Mouse (Mus musculus) forebrain, embryonic 15.5 days (tissue): ENCODE measurements at regions not wholly inside any gene's neighbourhood (a gene's known extent, or its start where the extent isn't known, plus 50 kb on each side); places are given as distances from the start of the nearest gene placed in this dataset.

Source experiments
- ATAC-seq: fragments of 200-750 bp; cut with Nextera tagmentation; replicated peaks from 2 replicates; pipeline ENCODE4 v1.8.0; 2017; ENCODE audit warnings: mild to moderate bottlenecking, moderate TSS enrichment, moderate library complexity
- H3K27ac ChIP-seq: fragments of 300-500 bp; sonication (generic); replicated peaks from 2 replicates; pipeline ENCODE4 v1.5.1; 2015; ENCODE audit warnings: mild to moderate bottlenecking, inconsistent platforms
- H3K27me3 ChIP-seq: fragments of 300-500 bp; sonication (generic); 2 replicates; pipeline ENCODE4 v1.6.1; 2015; ENCODE audit warnings: inconsistent platforms
- H3K36me3 ChIP-seq: fragments of 300-500 bp; sonication (generic); 2 replicates; pipeline ENCODE4 v1.6.1; 2015; ENCODE audit warnings: mild to moderate bottlenecking, inconsistent platforms
- H3K4me1 ChIP-seq: fragments of 300-500 bp; sonication (generic); 2 replicates; pipeline ENCODE4 v1.6.1; 2015; ENCODE audit warnings: inconsistent platforms
- H3K4me2 ChIP-seq: fragments of 300-500 bp; sonication (generic); replicated peaks from 2 replicates; pipeline ENCODE4 v1.6.1; 2015; ENCODE audit warnings: mild to moderate bottlenecking, inconsistent platforms
- H3K4me3 ChIP-seq: fragments of 300-500 bp; sonication (generic); 2 replicates; pipeline ENCODE4 v1.5.1; 2015; ENCODE audit warnings: mild to moderate bottlenecking, inconsistent platforms
- H3K9ac ChIP-seq: fragments of 300-500 bp; sonication (generic); replicated peaks from 2 replicates; pipeline ENCODE4 v1.6.1; 2015; ENCODE audit warnings: mild to moderate bottlenecking, inconsistent platforms
- H3K9me3 ChIP-seq: fragments of 300-500 bp; sonication (generic); 2 replicates; pipeline ENCODE4 v1.6.1; 2016; ENCODE audit warnings: inconsistent platforms
- WGBS: fragments of 180-500 bp; shearing (Covaris S2); methylation state at CpG from one replicate; pipeline ENCODE4 v1.1.7; 2015; ENCODE audit warnings: mixed read lengths; 5-methylcytosine and 5-hydroxymethylcytosine counted together

DNA sequence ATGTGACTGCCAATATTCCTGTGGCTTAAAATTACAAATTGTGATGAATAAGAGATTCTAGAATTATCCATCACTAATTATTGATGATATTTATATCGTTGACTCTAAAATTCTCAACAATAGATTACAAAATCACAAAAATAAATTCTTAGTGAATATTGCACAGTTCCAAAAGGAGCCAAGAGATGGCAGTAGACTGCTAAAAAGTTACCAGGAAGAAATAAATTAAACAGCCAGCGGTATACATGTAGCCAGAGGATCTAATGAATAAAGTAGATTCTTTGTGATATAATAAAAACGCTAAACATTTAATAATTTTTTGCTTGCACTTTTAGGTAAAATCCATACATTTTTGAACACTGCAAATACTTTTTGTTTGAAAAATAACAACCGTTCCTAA is 294.7 kb downstream of the Lipi start:
- no peaks in the 10 kb centered on the region for H3K9me3 ChIP-seq
- H3K27ac ChIP-seq, result no peak overlapping the region
- 53% methylated on average over 4 of the region's 4 CpGs for WGBS
- no peaks in the 10 kb centered on the region for H3K36me3 ChIP-seq
- no peak overlapping the region for H3K9ac ChIP-seq
- no peak overlapping the region for H3K4me2 ChIP-seq
- no peak overlapping the region for H3K4me3 ChIP-seq
- no peak for ATAC-seq
- H3K4me1 ChIP-seq, result no peaks in the 10 kb centered on the region
- no peaks in the 10 kb centered on the region for H3K27me3 ChIP-seq

DNA sequence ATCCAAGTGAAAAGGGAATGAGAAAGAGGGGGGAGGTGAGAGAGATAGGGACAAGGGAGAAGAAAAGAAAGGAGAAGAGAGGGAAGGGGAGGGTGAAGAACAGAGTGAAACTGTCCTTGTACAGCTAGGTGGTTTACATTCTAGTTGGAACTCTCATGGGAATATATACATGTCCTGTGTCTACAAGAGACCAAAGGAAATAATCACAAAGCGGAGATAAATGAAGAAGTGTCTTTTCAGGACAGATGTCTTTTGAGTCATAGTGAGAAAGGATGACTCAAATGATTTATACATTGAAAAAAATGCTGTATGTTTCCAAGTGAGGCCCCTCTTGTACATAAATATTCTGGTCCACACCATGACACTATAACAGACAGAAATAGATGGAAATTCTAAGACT is 298.7 kb downstream of the Lipi start:
- Histone ChIP-seq H3K27ac (no peak overlapping the region), H3K4me3 (no peak overlapping the region), H3K9me3 (no peaks in the 10 kb centered on the region), H3K27me3 (no peaks in the 10 kb centered on the region), H3K4me1 (no peaks in the 10 kb centered on the region), H3K4me2 (no peak overlapping the region), H3K36me3 (no peaks in the 10 kb centered on the region), H3K9ac (no peak overlapping the region)
- ATAC-seq, result no peak
- WGBS, result 92% methylated on average over 1 of the region's 1 CpGs

DNA sequence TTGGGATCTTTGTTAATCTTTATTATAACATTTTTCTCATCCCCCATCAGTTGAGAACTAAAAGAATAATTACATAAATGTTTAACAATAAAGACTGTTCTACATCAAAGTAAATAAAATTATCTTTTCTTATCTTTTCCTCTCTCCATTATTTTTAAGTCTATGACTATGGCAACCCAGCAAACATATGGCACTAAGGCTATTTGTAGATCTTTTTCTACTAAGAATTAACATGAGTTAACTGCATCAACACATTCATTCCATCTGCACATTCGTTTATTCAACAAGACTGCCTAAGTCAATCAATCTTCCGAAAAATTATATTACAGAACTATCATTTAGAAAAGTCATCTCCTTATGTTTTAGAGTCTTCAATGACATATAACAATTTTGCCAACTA is 300.1 kb downstream of the Lipi start:
- no peaks in the 10 kb centered on the region for H3K4me1 ChIP-seq
- H3K9ac ChIP-seq, result no peak overlapping the region
- no peak overlapping the region for H3K4me3 ChIP-seq
- H3K27me3 ChIP-seq, result no peaks in the 10 kb centered on the region
- H3K36me3 ChIP-seq, result no peaks in the 10 kb centered on the region
- no peak overlapping the region for H3K4me2 ChIP-seq
- WGBS, result 82% methylated on average over 2 of the region's 2 CpGs
- no peak for ATAC-seq
- H3K27ac ChIP-seq, result no peak overlapping the region
- H3K9me3 ChIP-seq, result no peaks in the 10 kb centered on the region

DNA sequence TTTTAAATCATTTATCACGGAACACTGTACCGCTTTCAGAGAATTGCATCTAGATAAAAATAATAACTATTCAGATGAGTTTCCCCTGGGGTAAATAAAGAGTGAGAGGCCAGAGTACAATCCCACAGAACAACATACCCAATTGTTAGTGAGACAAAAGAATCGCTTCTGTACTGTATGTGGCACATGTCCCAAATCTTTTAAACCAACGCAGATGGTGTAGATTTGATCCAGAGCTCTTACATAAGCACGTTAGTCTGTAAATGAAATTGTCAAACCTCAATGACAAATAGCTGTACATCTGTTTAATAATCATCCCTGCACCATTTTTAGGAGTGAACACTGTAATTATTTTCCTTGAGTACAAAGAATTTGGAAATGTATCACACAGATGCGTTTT is 322.0 kb downstream of the Lipi start:
- Histone ChIP-seq H3K4me1 (0 out of 2 replicates have a peak, but pooled peaks cover 3% of the 10 kb centered on the region), H3K9me3 (no peaks in the 10 kb centered on the region), H3K27me3 (no peaks in the 10 kb centered on the region), H3K4me2 (no peak overlapping the region), H3K4me3 (no peak overlapping the region), H3K36me3 (no peaks in the 10 kb centered on the region), H3K27ac (no peak overlapping the region), H3K9ac (no peak overlapping the region)
- ATAC-seq, result no peak
- WGBS, result 58% methylated on average over 6 of the region's 6 CpGs

DNA sequence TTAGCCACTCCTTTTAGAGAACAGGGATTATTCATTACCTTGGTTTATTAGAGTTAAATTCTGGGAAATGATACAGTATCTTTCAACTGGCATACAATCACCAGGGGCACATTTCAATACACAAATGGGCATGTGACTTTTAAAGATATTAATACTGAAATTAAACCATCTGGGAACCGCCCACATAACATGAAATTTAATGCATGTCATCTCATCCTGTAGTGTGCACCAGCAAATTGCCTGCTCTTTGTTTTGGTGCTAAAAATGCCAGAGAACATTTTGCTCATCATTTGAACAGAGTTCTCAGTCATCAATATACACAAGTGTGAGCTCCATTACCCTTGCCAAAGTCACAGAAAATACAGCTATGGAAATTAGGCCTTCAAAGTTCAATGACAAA is 330.9 kb downstream of the Lipi start:
- Histone ChIP-seq H3K4me2 (no peak overlapping the region), H3K4me1 (no peaks in the 10 kb centered on the region), H3K27me3 (no peaks in the 10 kb centered on the region), H3K9ac (no peak overlapping the region), H3K4me3 (no peak overlapping the region), H3K9me3 (no peaks in the 10 kb centered on the region), H3K36me3 (no peaks in the 10 kb centered on the region), H3K27ac (no peak overlapping the region)
- no peak for ATAC-seq
- 91% methylated on average over 1 of the region's 1 CpGs for WGBS

DNA sequence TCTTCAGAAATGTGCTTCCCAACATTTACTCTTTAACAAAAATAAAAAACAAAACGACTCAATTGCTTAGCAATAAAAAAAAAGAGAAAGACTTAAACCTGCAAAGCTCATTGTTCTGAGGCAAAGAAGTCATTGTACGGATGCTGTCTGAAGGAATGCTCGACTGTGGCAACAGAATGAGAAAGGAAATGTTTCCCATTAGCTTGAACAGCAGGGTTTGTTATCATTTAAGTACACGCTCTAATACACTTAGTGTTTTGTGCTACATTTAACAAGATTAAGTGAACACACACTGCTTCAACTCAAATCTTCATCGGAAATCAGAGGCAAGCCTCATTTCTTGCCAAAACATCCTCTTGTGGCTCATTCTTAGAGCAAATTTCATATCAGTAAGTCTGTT is 336.7 kb downstream of the Lipi start:
- no peak overlapping the region for H3K4me3 ChIP-seq
- H3K36me3 ChIP-seq, result no peaks in the 10 kb centered on the region
- no peak overlapping the region for H3K4me2 ChIP-seq
- 5% methylated on average over 5 of the region's 5 CpGs for WGBS
- ATAC-seq, result no peak
- H3K9ac ChIP-seq, result no peak overlapping the region
- no peak overlapping the region for H3K27ac ChIP-seq
- no peaks in the 10 kb centered on the region for H3K27me3 ChIP-seq
- no peaks in the 10 kb centered on the region for H3K4me1 ChIP-seq
- H3K9me3 ChIP-seq, result no peaks in the 10 kb centered on the region

DNA sequence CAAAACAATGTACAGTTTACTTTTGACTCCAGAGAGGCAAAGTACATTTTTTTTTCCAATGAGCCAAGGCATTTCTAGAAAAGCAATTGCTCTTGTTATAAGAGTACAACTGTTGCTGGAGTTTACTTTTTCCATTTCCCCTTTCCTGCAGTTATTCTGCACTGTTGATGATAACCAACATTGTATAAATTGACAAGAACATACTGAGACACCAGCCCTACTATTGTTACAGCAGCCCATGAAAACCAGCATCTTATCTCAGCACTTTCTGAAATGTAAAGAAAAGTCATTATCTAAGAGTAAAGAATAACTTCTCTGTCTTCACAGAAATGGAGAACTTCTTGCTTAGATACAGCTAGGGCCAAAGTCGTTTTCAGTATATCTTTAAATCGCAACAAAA is 345.5 kb downstream of the Lipi start:
- no peak overlapping the region for H3K4me2 ChIP-seq
- no peaks in the 10 kb centered on the region for H3K27me3 ChIP-seq
- no peak overlapping the region for H3K27ac ChIP-seq
- H3K4me3 ChIP-seq, result no peak overlapping the region
- no peaks in the 10 kb centered on the region for H3K9me3 ChIP-seq
- 90% methylated on average over 2 of the region's 2 CpGs for WGBS
- H3K9ac ChIP-seq, result no peak overlapping the region
- H3K36me3 ChIP-seq, result no peaks in the 10 kb centered on the region
- ATAC-seq, result no peak
- H3K4me1 ChIP-seq, result no peaks in the 10 kb centered on the region

DNA sequence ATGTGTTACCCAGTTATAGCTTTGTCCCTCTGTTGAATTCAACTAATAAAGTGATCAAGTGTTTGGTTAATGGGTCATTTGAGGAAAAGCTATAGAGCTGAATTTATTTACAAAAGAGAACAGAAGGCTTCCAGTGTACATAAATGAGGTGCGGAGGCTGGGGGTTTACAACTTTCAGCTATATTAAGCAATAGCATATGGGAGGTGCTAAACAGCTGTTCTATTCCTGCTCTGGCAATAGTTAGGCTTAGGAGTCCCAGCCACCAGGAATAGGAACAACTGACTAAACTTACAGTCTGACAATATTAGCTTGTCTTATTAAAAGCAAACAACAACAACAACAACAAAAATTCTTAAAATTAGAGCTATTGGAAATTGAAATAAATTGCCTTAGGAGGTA is 353.7 kb downstream of the Lipi start:
- no peak overlapping the region for H3K27ac ChIP-seq
- no peaks in the 10 kb centered on the region for H3K4me1 ChIP-seq
- no peaks in the 10 kb centered on the region for H3K27me3 ChIP-seq
- no peaks in the 10 kb centered on the region for H3K36me3 ChIP-seq
- ATAC-seq, result no peak
- H3K9me3 ChIP-seq, result no peaks in the 10 kb centered on the region
- no peak overlapping the region for H3K4me2 ChIP-seq
- no peak overlapping the region for H3K9ac ChIP-seq
- H3K4me3 ChIP-seq, result no peak overlapping the region
- WGBS, result 80% methylated on average over 1 of the region's 1 CpGs

DNA sequence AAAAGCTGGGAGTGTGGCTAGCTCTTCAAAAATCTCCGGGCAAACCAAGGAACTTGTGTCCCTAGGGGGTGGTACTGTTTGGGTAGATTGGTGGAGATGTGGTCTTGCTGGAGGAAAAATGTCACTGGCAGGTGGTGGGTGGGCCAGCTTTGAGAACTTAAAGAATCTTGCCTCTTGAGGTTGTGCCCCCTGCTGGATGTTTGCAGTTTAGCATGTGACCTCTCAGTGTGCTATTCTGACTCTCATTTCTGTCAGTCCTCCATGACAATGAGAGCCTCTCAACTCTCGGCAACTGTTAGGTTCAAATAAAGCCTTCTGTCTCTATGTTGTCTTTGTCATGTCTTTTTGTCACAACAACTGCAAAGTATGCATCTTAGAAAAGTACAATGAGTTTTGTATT is 392.5 kb downstream of the Lipi start:
- no peaks in the 10 kb centered on the region for H3K36me3 ChIP-seq
- no peak for ATAC-seq
- no peak overlapping the region for H3K9ac ChIP-seq
- H3K27me3 ChIP-seq, result no peaks in the 10 kb centered on the region
- no peak overlapping the region for H3K4me2 ChIP-seq
- 65% methylated on average over 2 of the region's 2 CpGs for WGBS
- H3K4me3 ChIP-seq, result no peak overlapping the region
- no peaks in the 10 kb centered on the region for H3K9me3 ChIP-seq
- H3K27ac ChIP-seq, result no peak overlapping the region
- no peaks in the 10 kb centered on the region for H3K4me1 ChIP-seq

DNA sequence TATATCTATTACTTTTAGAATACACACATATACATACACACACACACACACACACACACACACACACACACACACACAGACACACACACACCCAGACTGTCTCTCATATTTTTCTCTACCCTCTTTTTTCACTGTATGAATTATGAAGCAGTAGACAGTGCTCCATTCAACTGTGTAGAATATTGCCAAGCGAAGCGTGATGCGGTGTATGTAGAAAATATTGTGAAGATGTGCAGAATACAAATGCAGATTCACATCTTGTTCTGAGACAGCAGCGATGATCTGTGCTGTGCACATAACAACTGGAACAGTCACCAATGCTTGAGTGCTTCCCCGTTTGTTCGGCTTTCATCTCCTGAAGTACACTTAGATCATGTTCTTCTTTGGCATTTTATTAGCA is 395.5 kb downstream of the Lipi start:
- Histone ChIP-seq H3K9ac (no peak overlapping the region), H3K4me2 (no peak overlapping the region), H3K36me3 (no peaks in the 10 kb centered on the region), H3K27me3 (no peaks in the 10 kb centered on the region), H3K4me1 (no peaks in the 10 kb centered on the region), H3K4me3 (no peak overlapping the region), H3K9me3 (no peaks in the 10 kb centered on the region), H3K27ac (no peak overlapping the region)
- ATAC-seq, result no peak
- 89% methylated on average over 6 of the region's 6 CpGs for WGBS

DNA sequence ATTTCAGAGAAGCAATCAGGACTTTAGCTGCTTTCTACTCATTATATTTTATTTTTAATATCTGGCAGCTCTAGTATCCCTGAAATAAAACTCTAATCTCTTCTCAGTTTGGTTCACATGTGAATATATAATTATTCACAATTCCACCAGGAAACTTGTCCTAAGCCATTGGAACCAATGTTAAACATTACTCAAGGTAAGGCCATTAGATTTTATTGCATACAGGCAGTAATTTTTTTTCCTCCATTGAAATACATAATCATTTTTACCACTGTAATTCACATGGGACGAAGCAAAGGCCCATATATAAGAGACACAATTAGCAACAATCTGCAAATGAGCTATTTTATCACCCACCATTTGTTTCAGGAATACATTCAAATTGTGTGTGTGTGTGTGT is 419.8 kb downstream of the Lipi start:
- ATAC-seq, result no peak
- H3K27me3 ChIP-seq, result no peaks in the 10 kb centered on the region
- no peak overlapping the region for H3K4me2 ChIP-seq
- H3K9me3 ChIP-seq, result no peaks in the 10 kb centered on the region
- H3K27ac ChIP-seq, result no peak overlapping the region
- H3K4me1 ChIP-seq, result no peaks in the 10 kb centered on the region
- no peak overlapping the region for H3K4me3 ChIP-seq
- H3K9ac ChIP-seq, result no peak overlapping the region
- H3K36me3 ChIP-seq, result no peaks in the 10 kb centered on the region
- WGBS, result 78% methylated on average over 1 of the region's 1 CpGs

DNA sequence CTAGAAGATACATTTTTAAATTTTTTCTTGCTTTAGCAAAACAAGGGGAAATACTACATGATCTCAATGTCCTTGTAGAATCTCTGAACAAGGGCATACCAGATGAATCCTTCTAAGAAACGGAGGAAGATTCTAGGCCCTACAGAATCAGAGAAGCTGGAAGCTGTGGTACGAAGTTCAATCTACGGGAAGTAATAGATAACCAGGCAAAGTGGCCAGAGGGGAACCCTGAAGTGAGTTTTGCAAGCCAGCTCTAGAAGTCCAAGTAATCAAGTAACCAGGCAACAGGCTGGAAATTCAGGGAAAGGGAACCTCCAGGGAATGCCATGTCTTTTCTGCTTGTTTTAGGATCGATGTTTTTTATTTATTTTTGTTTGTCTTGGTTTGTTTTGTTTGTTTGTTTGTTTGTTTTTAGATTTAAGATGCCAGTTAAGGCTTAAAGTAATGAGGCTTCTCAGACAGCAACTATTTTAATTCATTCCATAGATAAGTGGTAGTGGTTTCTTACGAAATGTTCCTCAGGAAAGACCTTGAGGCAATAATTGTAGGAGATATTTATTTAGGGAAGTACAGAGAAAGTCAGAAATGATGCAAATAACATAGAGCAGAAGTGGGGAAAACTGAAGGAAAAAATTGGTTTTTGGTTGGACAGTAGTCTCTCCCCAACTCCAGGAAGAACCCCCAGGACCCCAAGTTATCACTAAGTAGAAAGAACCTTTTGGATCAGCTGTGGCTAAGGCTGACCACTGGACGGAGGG is 420.7 kb downstream of the Lipi start:
- Histone ChIP-seq H3K27me3 (no peaks in the 10 kb centered on the region), H3K27ac (no peak overlapping the region), H3K36me3 (no peaks in the 10 kb centered on the region), H3K4me3 (no peak overlapping the region), H3K9ac (no peak overlapping the region), H3K4me2 (no peak overlapping the region), H3K9me3 (no peaks in the 10 kb centered on the region), H3K4me1 (no peaks in the 10 kb centered on the region)
- no peak for ATAC-seq
- 90% methylated on average over 6 of the region's 6 CpGs for WGBS

DNA sequence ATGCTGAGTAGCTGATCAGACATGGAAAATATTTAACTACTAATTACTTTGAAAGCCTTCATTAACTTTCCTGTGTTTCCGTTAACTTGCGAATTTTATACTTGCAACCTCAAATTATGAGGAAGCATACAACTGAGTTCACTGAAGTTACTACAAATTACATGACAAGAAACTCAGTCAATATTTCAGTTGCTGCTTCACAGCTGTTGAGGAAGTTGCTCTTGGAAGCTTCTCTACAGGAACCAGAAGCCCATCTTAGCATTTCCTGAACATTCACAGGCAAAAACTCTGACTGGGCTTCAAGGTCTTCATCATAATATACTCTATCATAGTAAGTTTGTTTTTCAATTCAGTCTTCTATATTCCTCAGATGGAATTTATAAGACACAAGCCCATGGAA is 426.1 kb downstream of the Lipi start:
- H3K9me3 ChIP-seq, result no peaks in the 10 kb centered on the region

More for the DNA sequence above, 426.1 kb downstream of the Lipi start:
- no peak overlapping the region for H3K27ac ChIP-seq
- no peak overlapping the region for H3K4me2 ChIP-seq
- H3K27me3 ChIP-seq, result no peaks in the 10 kb centered on the region
- no peak overlapping the region for H3K4me3 ChIP-seq
- WGBS, result 91% methylated on average over 2 of the region's 2 CpGs
- H3K9ac ChIP-seq, result no peak overlapping the region
- no peak for ATAC-seq
- no peaks in the 10 kb centered on the region for H3K4me1 ChIP-seq
- no peaks in the 10 kb centered on the region for H3K36me3 ChIP-seq
